Mouse (Mus musculus) MEL (cell line): ENCODE results near the gene Lonp2. TPM values are rescaled to one million over a fixed set of nuclear protein-coding genes. Genes with fewer than 3 reads are reported as not detected.

Experiments
- DNase-seq: peaks from one replicate; pipeline ENCODE4 v3.0.0; 2011; ENCODE audit warnings: low read depth, low spot score
- H3K27ac ChIP-seq: 2 replicates; pipeline ENCODE4 v1.5.1; 2012; ENCODE audit warnings: low read depth, mild to moderate bottlenecking, control low read depth, low read length, moderate library complexity; ENCODE audit not compliant: control insufficient read depth
- H3K27me3 ChIP-seq, 2 experiments: fragments of 150-350 bp in 1 of 2; sonication (generic) in 1 of 2; 2 replicates each; pipeline ENCODE4 v1.6.1; 2012; ENCODE audit warnings: low read length in 2 of 2, mild to moderate bottlenecking in 2 of 2, improper control_type of control experiment in 1 of 2, moderate library complexity in 1 of 2; ENCODE audit not compliant: insufficient read depth in 2 of 2, control insufficient read depth in 1 of 2
- H3K36me3 ChIP-seq, 2 experiments: 2 replicates each; pipeline ENCODE4 v1.6.1; 2012 to 2014; ENCODE audit warnings: low read length in 2 of 2, improper control_type of control experiment in 1 of 2, inconsistent platforms in 1 of 2, mild to moderate bottlenecking in 1 of 2; ENCODE audit not compliant: insufficient read depth in 2 of 2, control insufficient read depth in 1 of 2
- H3K4me1 ChIP-seq, 2 experiments: fragments of 150-350 bp in 1 of 2; sonication (generic) in 1 of 2; 2 replicates each; pipeline ENCODE4 v1.6.1; 2012; ENCODE audit warnings: low read length in 2 of 2, improper control_type of control experiment in 1 of 2, mild to moderate bottlenecking in 1 of 2; ENCODE audit not compliant: insufficient read depth in 2 of 2, control insufficient read depth in 1 of 2
- H3K4me3 ChIP-seq, 2 experiments: fragments of 150-350 bp in 1 of 2; sonication (generic) in 1 of 2; 2 replicates each; pipeline ENCODE4 v1.5.1; 2012; ENCODE audit warnings: low read depth in 2 of 2, low read length in 2 of 2, mild to moderate bottlenecking in 2 of 2, moderate library complexity in 2 of 2, control low read depth in 1 of 2, improper control_type of control experiment in 1 of 2; ENCODE audit not compliant: control insufficient read depth in 1 of 2, insufficient read depth in 1 of 2
- H3K79me2 ChIP-seq: 2 replicates; pipeline ENCODE4 v1.6.1; 2012; ENCODE audit warnings: mild to moderate bottlenecking, low read length, moderate library complexity; ENCODE audit not compliant: control insufficient read depth, poor library complexity, insufficient read depth
- H3K9ac ChIP-seq: 2 replicates; pipeline ENCODE4 v1.6.1; 2012; ENCODE audit warnings: low read depth, mild to moderate bottlenecking, control low read depth, low read length, moderate library complexity; ENCODE audit not compliant: control insufficient read depth, poor library complexity, severe bottlenecking
- H3K9me3 ChIP-seq: fragments of 150-350 bp; sonication (generic); replicated peaks from 2 replicates; pipeline ENCODE4 v1.6.1; 2012; ENCODE audit warnings: mild to moderate bottlenecking, low read length, improper control_type of control experiment, moderate library complexity; ENCODE audit not compliant: insufficient read depth
- CHD1 ChIP-seq: IDR thresholded peaks from 2 replicates; pipeline ENCODE4 v1.6.1; 2012; ENCODE audit warnings: low read depth, mild to moderate bottlenecking, inconsistent platforms, low read length, improper control_type of control experiment
- CTCF ChIP-seq, 3 experiments: IDR thresholded peaks in 2 of 3; conservative IDR thresholded peaks in 1 of 3; 2 replicates each; pipeline ENCODE4 v1.5.1; 2011 to 2012; ENCODE audit warnings: low read length in 3 of 3, low read depth in 2 of 3, mild to moderate bottlenecking in 2 of 3, improper control_type of control experiment in 1 of 3, inconsistent platforms in 1 of 3, mixed read lengths in 1 of 3, moderate library complexity in 1 of 3; ENCODE audit not compliant: control insufficient read depth in 1 of 3, insufficient read depth in 1 of 3, poor library complexity in 1 of 3, severe bottlenecking in 1 of 3
- E2F4 ChIP-seq: IDR thresholded peaks from 2 replicates; pipeline ENCODE4 v1.6.1; 2011; ENCODE audit warnings: low read depth, low read length, improper control_type of control experiment, borderline replicate concordance
- ELF1 ChIP-seq: IDR thresholded peaks from 2 replicates; pipeline ENCODE4 v1.6.1; 2014; ENCODE audit warnings: low read depth, mild to moderate bottlenecking, inconsistent platforms, low read length, improper control_type of control experiment, moderate library complexity
- GABPA ChIP-seq: IDR thresholded peaks from 2 replicates; pipeline ENCODE4 v1.6.1; 2012; ENCODE audit warnings: low read depth, mild to moderate bottlenecking, inconsistent platforms, low read length, improper control_type of control experiment, moderate library complexity
- HCFC1 ChIP-seq: IDR thresholded peaks from 2 replicates; pipeline ENCODE4 v1.6.1; 2012; ENCODE audit warnings: low read depth, mild to moderate bottlenecking, inconsistent platforms, low read length, improper control_type of control experiment, moderate library complexity
- KAT2A ChIP-seq: conservative IDR thresholded peaks from 2 replicates; pipeline ENCODE4 v1.6.1; 2012; ENCODE audit warnings: low read depth, low read length, improper control_type of control experiment, inconsistent platforms
- MAX ChIP-seq: IDR thresholded peaks from 2 replicates; pipeline ENCODE4 v1.6.1; 2011; ENCODE audit warnings: low read length, improper control_type of control experiment
- MEF2A ChIP-seq: IDR thresholded peaks from 2 replicates; pipeline ENCODE4 v1.6.1; 2014; ENCODE audit warnings: low read depth, mild to moderate bottlenecking, inconsistent platforms, low read length, improper control_type of control experiment; ENCODE audit not compliant: poor library complexity, insufficient replicate concordance, severe bottlenecking; ENCODE audit errors: extremely low read depth
- MXI1 ChIP-seq: IDR thresholded peaks from 2 replicates; pipeline ENCODE4 v1.6.1; 2011; ENCODE audit warnings: mild to moderate bottlenecking, low read depth, low read length, improper control_type of control experiment
- MYC ChIP-seq: IDR thresholded peaks from 2 replicates; pipeline ENCODE4 v1.6.1; 2011; ENCODE audit warnings: low read depth, mild to moderate bottlenecking, low read length, improper control_type of control experiment, moderate library complexity
- NELFE ChIP-seq: IDR thresholded peaks from 2 replicates; pipeline ENCODE4 v1.6.1; 2011; ENCODE audit warnings: low read depth, low read length, improper control_type of control experiment
- POLR2A ChIP-seq, 2 experiments: IDR thresholded peaks; 2 replicates each; pipeline ENCODE4 v1.6.1; 2011 to 2012; ENCODE audit warnings: low read length in 2 of 2, mild to moderate bottlenecking in 2 of 2, control low read depth in 1 of 2, improper control_type of control experiment in 1 of 2, low read depth in 1 of 2, moderate library complexity in 1 of 2; ENCODE audit not compliant: control insufficient read depth in 1 of 2, insufficient read depth in 1 of 2, poor library complexity in 1 of 2
- POLR2AphosphoS2 ChIP-seq: IDR thresholded peaks from 2 replicates; pipeline ENCODE4 v1.6.1; 2011; ENCODE audit warnings: low read length, improper control_type of control experiment
- RAD21 ChIP-seq: IDR thresholded peaks from 2 replicates; pipeline ENCODE4 v1.6.1; 2011; ENCODE audit warnings: mild to moderate bottlenecking, low read depth, low read length, improper control_type of control experiment
- RCOR1 ChIP-seq: IDR thresholded peaks from 2 replicates; pipeline ENCODE4 v1.6.1; 2012; ENCODE audit warnings: low read depth, mild to moderate bottlenecking, inconsistent platforms, low read length, improper control_type of control experiment
- SIN3A ChIP-seq: IDR thresholded peaks from 2 replicates; pipeline ENCODE4 v1.6.1; 2012; ENCODE audit warnings: low read length, improper control_type of control experiment, inconsistent platforms
- TBP ChIP-seq: IDR thresholded peaks from 2 replicates; pipeline ENCODE4 v1.8.0; 2011; ENCODE audit warnings: low read depth, low read length, improper control_type of control experiment
- UBTF ChIP-seq: IDR thresholded peaks from 2 replicates; pipeline ENCODE4 v1.6.1; 2012; ENCODE audit warnings: low read depth, mild to moderate bottlenecking, inconsistent platforms, low read length, improper control_type of control experiment, moderate library complexity, borderline replicate concordance; ENCODE audit not compliant: insufficient read depth
- USF1 ChIP-seq: IDR thresholded peaks from 2 replicates; pipeline ENCODE4 v1.6.1; 2014; ENCODE audit warnings: low read depth, mild to moderate bottlenecking, inconsistent platforms, low read length, improper control_type of control experiment, moderate library complexity
- ZC3H11A ChIP-seq: IDR thresholded peaks from 2 replicates; pipeline ENCODE4 v1.6.1; 2012; ENCODE audit warnings: low read depth, mild to moderate bottlenecking, inconsistent platforms, low read length, improper control_type of control experiment
- ZKSCAN1 ChIP-seq: IDR thresholded peaks from 2 replicates; pipeline ENCODE4 v1.6.1; 2012; ENCODE audit warnings: low read depth, mild to moderate bottlenecking, inconsistent platforms, low read length, improper control_type of control experiment, moderate library complexity
- ZMIZ1 ChIP-seq: IDR thresholded peaks from 2 replicates; pipeline ENCODE4 v1.6.1; 2012; ENCODE audit warnings: low read depth, mild to moderate bottlenecking, inconsistent platforms, low read length, improper control_type of control experiment, moderate library complexity
- polyA plus RNA-seq, 2 experiments: library from polyadenylated mRNA; stranded (reverse) in 1 of 2; unstranded in 1 of 2; fragments of >175 nt in 1 of 2; fragments of >200 nt in 1 of 2; gene quantifications; 2 replicates each; pipeline versions ENCODE4 v1.2.1 to v1.2.4; 2012; ENCODE audit warnings: low replicate concordance in 2 of 2, low read depth in 1 of 2; ENCODE audit not compliant: insufficient read length in 2 of 2, insufficient read depth in 1 of 2, missing spikeins in 1 of 2
- total RNA-seq: library from RNA; depleted of rRNA; stranded (reverse); fragments of 300-350 nt; gene quantifications from 2 replicates; pipeline ENCODE4 v1.2.3, GENCODE M21; 2012

Gene Lonp2
- total and polyA plus RNA-seq, 3 experiments = 26.6 to 31.2 TPM; not detected in 1

DNA sequence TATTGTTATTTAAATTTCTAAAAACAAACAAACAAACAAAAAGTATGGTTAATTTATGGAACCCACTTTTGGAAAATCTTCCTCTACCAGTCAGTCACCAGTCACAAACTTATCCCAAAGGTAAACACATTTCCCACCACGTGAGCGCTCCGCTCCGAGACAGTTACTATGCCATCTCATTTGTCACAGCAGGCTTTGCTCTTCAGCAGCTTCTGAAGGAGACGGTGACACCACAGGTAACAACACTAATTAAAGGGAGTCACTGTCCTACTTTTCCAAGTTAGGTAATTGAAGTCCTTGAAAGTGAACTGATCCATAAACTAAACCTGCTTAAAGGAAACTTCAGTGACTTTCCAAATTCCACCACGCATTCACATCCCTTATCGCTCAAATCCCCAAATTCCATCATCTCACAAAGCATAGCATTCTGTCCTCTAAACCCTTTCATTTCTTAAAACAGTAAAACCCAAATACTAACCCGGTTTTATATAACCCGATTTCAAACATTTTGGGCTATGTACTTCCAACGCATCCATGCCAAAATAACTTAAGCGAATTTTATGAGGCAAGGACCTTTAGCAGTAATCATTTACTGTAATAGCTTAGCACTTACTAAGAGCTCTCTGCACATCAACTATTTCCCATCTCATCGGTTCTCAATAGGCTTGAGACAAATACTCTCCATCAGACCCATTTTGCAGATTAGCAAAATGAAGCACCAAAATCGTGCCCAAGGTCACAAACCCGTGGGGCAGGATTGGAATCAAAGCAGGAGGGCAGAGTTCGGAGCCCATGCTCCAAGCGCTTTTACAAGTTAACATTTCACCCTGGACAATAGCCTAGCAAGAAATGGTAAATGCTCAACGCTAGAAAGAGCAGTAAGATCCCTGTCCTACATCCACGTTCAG is 120.7 kb downstream of the Lonp2 start:
- Histone ChIP-seq H3K9ac (peak overlapping the region; percentile 85), H3K27me3 (peaks cover 0 to 2% of the 10 kb centered on the region in 2 experiments; a peak in 1 of 4 replicates), H3K27ac (peak overlapping the region; percentile 59), H3K79me2 (peaks cover 50% of the 10 kb centered on the region), H3K9me3 (no peaks in the 10 kb centered on the region), H3K4me1 (peaks cover 15 to 22% of the 10 kb centered on the region in 2 experiments), H3K36me3 (peaks cover 0 to 47% of the 10 kb centered on the region in 2 experiments; a peak in 2 of 4 replicates), H3K4me3 (peak overlapping the region; percentile 78 to 84)
- DNase-seq = peak; percentile 45
- no peak for TF ChIP-seq ZC3H11A
- no peak for TF ChIP-seq TBP
- no peak for TF ChIP-seq NELFE
- TF ChIP-seq RCOR1 = 0 out of 2 replicates have a peak, but pooled peaks have one; percentile 22
- no peak for TF ChIP-seq MYC
- no peak for TF ChIP-seq ZKSCAN1
- 0 out of 2 replicates have a peak, but pooled peaks have one; percentile 22 for TF ChIP-seq MAX
- TF ChIP-seq SIN3A = peak; percentile 34
- peak; percentile 90 for TF ChIP-seq CHD1
- TF ChIP-seq UBTF = no peak
- TF ChIP-seq ELF1 = no peak
- TF ChIP-seq CTCF (IDR thresholded peaks at IDR 0.05 in 2 of 3, conservative IDR thresholded peaks at IDR 0.05 in 1 of 3; ENCODE audit: control insufficient read depth in 1 of 3, insufficient read depth in 1 of 3, low read depth in 2 of 3, low read length in 3 of 3, poor library complexity in 1 of 3, severe bottlenecking in 1 of 3) = no peak
- no peak for TF ChIP-seq POLR2A (IDR thresholded peaks at IDR 0.05; ENCODE audit: control insufficient read depth in 1 of 2, insufficient read depth in 1 of 2, low read depth in 1 of 2, low read length in 2 of 2, poor library complexity in 1 of 2)
- no peak for TF ChIP-seq HCFC1
- TF ChIP-seq E2F4 = no peak
- TF ChIP-seq POLR2AphosphoS2 = no peak
- TF ChIP-seq GABPA = no peak
- TF ChIP-seq MEF2A = no peak
- peak; percentile 51; the same call in 1 of the 2 replicates for TF ChIP-seq USF1
- TF ChIP-seq RAD21 = no peak
- no peak for TF ChIP-seq ZMIZ1
- TF ChIP-seq MXI1 = peak; percentile 62
- no peak for TF ChIP-seq KAT2A
